Mouse (Mus musculus) heart, embryonic 14.5 days (tissue): Measurements from ENCODE around the gene Ttc28. TPM values are rescaled to one million over a fixed set of nuclear protein-coding genes. Genes with fewer than 3 reads are reported as not detected.

Experiments
- ATAC-seq: fragments of 200-750 bp; cut with Nextera tagmentation; 2 replicates; pipeline ENCODE4 v1.8.0; 2017; ENCODE audit warnings: low read depth, moderate TSS enrichment; ENCODE audit not compliant: insufficient number of reproducible peaks, insufficient read depth, low FRiP score
- H3K27ac ChIP-seq, 2 experiments: fragments of 200-500 bp in 1 of 2; fragments of 300-500 bp in 1 of 2; sonication (generic) in 1 of 2; replicated peaks in 1 of 2; 2 replicates each; pipeline ENCODE4 v1.5.1; 2012 to 2014; ENCODE audit warnings: low read depth in 2 of 2, low read length in 2 of 2, control low read depth in 1 of 2, mild to moderate bottlenecking in 1 of 2, mixed read lengths in 1 of 2; ENCODE audit not compliant: control insufficient read depth in 1 of 2, insufficient read depth in 1 of 2
- H3K27me3 ChIP-seq: fragments of 300-500 bp; sonication (generic); 2 replicates; pipeline ENCODE4 v1.6.1; 2014; ENCODE audit warnings: mild to moderate bottlenecking, low read length, control low read depth; ENCODE audit not compliant: control insufficient read depth, insufficient read depth
- H3K36me3 ChIP-seq: fragments of 300-500 bp; sonication (generic); 2 replicates; pipeline ENCODE4 v1.6.1; 2014; ENCODE audit warnings: mild to moderate bottlenecking, control low read depth, low read length, mixed read lengths; ENCODE audit not compliant: control insufficient read depth, insufficient read depth
- H3K4me1 ChIP-seq, 2 experiments: fragments of 200-500 bp in 1 of 2; fragments of 300-500 bp in 1 of 2; sonication (generic) in 1 of 2; 2 replicates each; pipeline ENCODE4 v1.6.1; 2012 to 2014; ENCODE audit warnings: low read length in 2 of 2, control low read depth in 1 of 2, mixed read lengths in 1 of 2; ENCODE audit not compliant: control insufficient read depth in 2 of 2, insufficient read depth in 2 of 2
- H3K4me2 ChIP-seq: fragments of 300-500 bp; sonication (generic); 2 replicates; pipeline ENCODE4 v1.6.1; 2014; ENCODE audit warnings: mild to moderate bottlenecking, low read length
- H3K4me3 ChIP-seq, 2 experiments: fragments of 200-500 bp in 1 of 2; fragments of 300-500 bp in 1 of 2; sonication (generic) in 1 of 2; 2 replicates each; pipeline ENCODE4 v1.5.1; 2012 to 2014; ENCODE audit warnings: low read length in 2 of 2, mild to moderate bottlenecking in 2 of 2, control low read depth in 1 of 2, low read depth in 1 of 2, moderate library complexity in 1 of 2; ENCODE audit not compliant: control insufficient read depth in 1 of 2, insufficient read depth in 1 of 2
- H3K9ac ChIP-seq: fragments of 300-500 bp; sonication (generic); 2 replicates; pipeline ENCODE4 v1.6.1; 2014; ENCODE audit warnings: mild to moderate bottlenecking, low read length
- H3K9me3 ChIP-seq: fragments of 300-500 bp; sonication (generic); 2 replicates; pipeline ENCODE4 v1.6.1; 2016; ENCODE audit warnings: low read length, control low read depth; ENCODE audit not compliant: control insufficient read depth
- WGBS: fragments of 180-500 bp; shearing (Covaris S2); extraction: QIAGEN DNeasy Blood & Tissue Kit; methylation state at CpG from one replicate; pipeline ENCODE4 v1.1.7; 2014; 5-methylcytosine and 5-hydroxymethylcytosine counted together
- polyA plus RNA-seq: library from polyadenylated mRNA; unstranded; fragments of >200 nt; fragmentation: Nextera tagmentation; extraction: Ambion mirVana; gene quantifications from 2 replicates; pipeline ENCODE4 v1.2.1, GENCODE M21; 2014

Ttc28 gene
- polyA plus RNA-seq, 1 experiment from 2014 or later = 9.0 TPM

- 78% methylated on average over 4 of the region's 4 CpGs for WGBS
- H3K9me3 ChIP-seq = no peaks in the 10 kb centered on the region
- no peak overlapping the region for H3K9ac ChIP-seq
- H3K27me3 ChIP-seq = no peaks in the 10 kb centered on the region
- H3K36me3 ChIP-seq = peaks cover 23% of the 10 kb centered on the region
- H3K4me3 ChIP-seq = no peak overlapping the region
- no peak overlapping the region for H3K4me2 ChIP-seq
- H3K27ac ChIP-seq = no peak overlapping the region
- no peak for ATAC-seq
- H3K4me1 ChIP-seq = peaks cover 0 to 2% of the 10 kb centered on the region in 2 experiments; a peak in 1 of 4 replicates
Observed at GRCm38 (mm10) chr5:110888596-110888995, 9.0 kb downstream of the Ttc28 start.

DNA sequence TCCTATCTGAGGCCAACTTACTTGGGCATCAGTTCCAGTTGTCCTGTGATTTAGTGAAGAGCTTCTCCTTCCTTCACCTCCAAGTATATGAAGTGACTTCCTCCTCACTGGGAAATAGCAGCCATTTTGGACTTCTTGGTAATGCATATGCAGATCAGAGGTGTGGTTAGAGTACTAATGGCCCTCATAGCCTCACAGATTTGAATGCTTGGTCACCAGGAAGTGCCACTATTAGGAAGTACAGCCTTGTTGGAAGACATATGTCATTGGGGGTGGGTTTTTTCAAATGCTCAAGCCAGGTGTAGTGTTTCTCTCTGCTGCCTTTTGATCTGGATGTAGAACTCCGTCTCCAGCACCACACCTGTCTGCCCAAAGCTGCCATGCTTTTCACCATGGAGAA lies 10.3 kb downstream of the Ttc28 start:
- ATAC-seq = no peak
- Histone ChIP-seq H3K27ac (no peak overlapping the region), H3K27me3 (no peaks in the 10 kb centered on the region), H3K9ac (no peak overlapping the region), H3K9me3 (no peaks in the 10 kb centered on the region), H3K36me3 (peaks cover 36% of the 10 kb centered on the region), H3K4me3 (no peak overlapping the region), H3K4me2 (no peak overlapping the region), H3K4me1 (peaks cover 0 to 2% of the 10 kb centered on the region in 2 experiments; a peak in 1 of 4 replicates)
- 81% methylated on average over 1 of the region's 1 CpGs for WGBS

GRCm38 (mm10) chr5:110890561-110890960 lies 11.0 kb downstream of the Ttc28 start:
- Histone ChIP-seq H3K36me3 (peaks cover 37% of the 10 kb centered on the region), H3K27ac (no peak overlapping the region), H3K9me3 (no peaks in the 10 kb centered on the region), H3K4me1 (peaks cover 0 to 2% of the 10 kb centered on the region in 2 experiments; a peak in 1 of 4 replicates), H3K4me3 (no peak overlapping the region), H3K9ac (no peak overlapping the region), H3K27me3 (no peaks in the 10 kb centered on the region), H3K4me2 (no peak overlapping the region)
- no peak for ATAC-seq
- WGBS = 83% methylated on average over 3 of the region's 3 CpGs

GRCm38 (mm10) chr5:110897114-110897788 lies 17.6 kb downstream of the Ttc28 start:
- Histone ChIP-seq H3K27ac (no peak overlapping the region), H3K4me3 (no peak overlapping the region), H3K4me2 (no peak overlapping the region), H3K9me3 (no peaks in the 10 kb centered on the region), H3K9ac (no peak overlapping the region), H3K27me3 (no peaks in the 10 kb centered on the region), H3K4me1 (no peaks in the 10 kb centered on the region), H3K36me3 (peaks cover 34% of the 10 kb centered on the region)
- ATAC-seq = no peak
- 53% methylated on average over 7 of the region's 7 CpGs for WGBS

GRCm38 (mm10) chr5:110898169-110898568 lies 18.6 kb downstream of the Ttc28 start:
- Histone ChIP-seq H3K36me3 (peaks cover 25% of the 10 kb centered on the region), H3K27ac (no peak overlapping the region), H3K4me2 (no peak overlapping the region), H3K9me3 (no peaks in the 10 kb centered on the region), H3K27me3 (no peaks in the 10 kb centered on the region), H3K4me3 (no peak overlapping the region), H3K4me1 (no peaks in the 10 kb centered on the region), H3K9ac (no peak overlapping the region)
- 79% methylated on average over 7 of the region's 7 CpGs for WGBS
- ATAC-seq = no peak

GRCm38 (mm10) chr5:110898785-110899184 lies 19.2 kb downstream of the Ttc28 start:
- ATAC-seq = no peak
- WGBS = 84% methylated on average over 4 of the region's 4 CpGs
- Histone ChIP-seq H3K27me3 (no peaks in the 10 kb centered on the region), H3K36me3 (peaks cover 20% of the 10 kb centered on the region), H3K4me1 (no peaks in the 10 kb centered on the region), H3K9me3 (no peaks in the 10 kb centered on the region), H3K4me2 (no peak overlapping the region), H3K4me3 (no peak overlapping the region), H3K9ac (no peak overlapping the region), H3K27ac (no peak overlapping the region)

GRCm38 (mm10) chr5:110900331-110900730 lies 20.7 kb downstream of the Ttc28 start:
- Histone ChIP-seq H3K9me3 (no peaks in the 10 kb centered on the region), H3K9ac (no peak overlapping the region), H3K27me3 (no peaks in the 10 kb centered on the region), H3K36me3 (peaks cover 4% of the 10 kb centered on the region; the same call in 1 of the 2 replicates), H3K27ac (no peak overlapping the region), H3K4me2 (no peak overlapping the region), H3K4me3 (no peak overlapping the region), H3K4me1 (no peaks in the 10 kb centered on the region)
- ATAC-seq = no peak

- no peak overlapping the region for H3K9ac ChIP-seq
- no peak for ATAC-seq
- H3K27ac ChIP-seq = no peak overlapping the region
Observed at GRCm38 (mm10) chr5:110906708-110907107, 27.1 kb downstream of the Ttc28 start.

More at GRCm38 (mm10) chr5:110906708-110907107, 27.1 kb downstream of the Ttc28 start:
- Histone ChIP-seq H3K4me1 (peaks cover 1 to 15% of the 10 kb centered on the region in 2 experiments; a peak in 2 of 4 replicates), H3K4me2 (no peak overlapping the region), H3K27me3 (no peaks in the 10 kb centered on the region), H3K36me3 (0 out of 2 replicates have a peak, but pooled peaks cover 6% of the 10 kb centered on the region), H3K9me3 (no peaks in the 10 kb centered on the region), H3K4me3 (no peak overlapping the region)
- 93% methylated on average over 1 of the region's 1 CpGs for WGBS
